Mouse (Mus musculus): Measurements from ENCODE around the gene Aftph.
"Not testable (repeated sequence)": the region's sequence is repeated elsewhere in the genome, so short reads cannot be mapped to it uniquely, and the experiment has no call there.

The Aftph gene

GRCm38 (mm10) chr11:20741201-20742100, at the start of gene Aftph:
Gene Aftph, minus strand, starts transcription at chr11:20741589.
- peak; percentile 98 for DNase-seq (ENCODE audit: low read depth, low spot score)

DNA sequence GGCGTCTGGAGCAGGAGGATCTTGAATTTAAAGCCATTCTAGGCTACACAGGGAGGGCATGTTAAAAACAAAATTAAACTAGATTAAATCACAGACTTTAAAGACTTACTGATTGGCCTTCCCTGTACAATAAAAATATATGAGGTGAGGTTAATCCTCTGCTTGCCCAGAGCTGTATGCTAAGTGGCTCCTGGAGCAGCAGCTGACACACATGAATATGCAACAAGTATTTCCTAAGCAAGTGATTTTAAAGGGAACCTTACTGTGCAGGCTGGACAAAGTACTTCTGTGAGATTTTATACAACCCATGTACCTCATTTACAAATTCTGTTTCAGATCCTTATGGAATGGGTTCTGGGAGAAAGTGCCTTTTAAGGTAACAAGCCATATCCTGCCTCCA, 47.6 kb upstream of the Aftph start:
- DNase-seq (ENCODE audit: low read depth, low spot score) = no peak

GRCm38 (mm10) chr11:20788070-20788469, 46.7 kb upstream of the Aftph start:
- DNase-seq (ENCODE audit: low read depth, low spot score) = no peak

GRCm38 (mm10) chr11:20786191-20786590, 44.8 kb upstream of the Aftph start:
- DNase-seq (ENCODE audit: low read depth, low spot score) = no peak

DNA sequence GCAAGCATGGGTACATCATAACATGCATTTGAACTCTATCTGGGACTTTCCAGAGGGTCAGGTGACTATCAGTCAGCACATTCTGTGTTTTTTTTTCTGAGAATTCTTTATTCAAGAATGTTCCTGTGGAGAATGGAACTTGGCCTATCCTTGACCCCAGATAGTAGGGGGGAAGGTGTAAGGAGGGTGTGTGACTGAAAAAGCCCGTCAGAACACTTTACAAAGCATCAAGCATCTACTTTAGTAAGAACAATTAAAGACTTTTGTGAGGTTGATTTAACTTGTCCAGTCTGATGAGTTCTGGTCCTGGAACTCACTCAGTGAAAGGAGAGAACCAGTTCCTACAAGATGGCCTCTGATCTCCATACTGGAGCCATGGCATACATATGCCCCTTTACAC, 43.8 kb upstream of the Aftph start:
- DNase-seq (ENCODE audit: low read depth, low spot score) = no peak

DNA sequence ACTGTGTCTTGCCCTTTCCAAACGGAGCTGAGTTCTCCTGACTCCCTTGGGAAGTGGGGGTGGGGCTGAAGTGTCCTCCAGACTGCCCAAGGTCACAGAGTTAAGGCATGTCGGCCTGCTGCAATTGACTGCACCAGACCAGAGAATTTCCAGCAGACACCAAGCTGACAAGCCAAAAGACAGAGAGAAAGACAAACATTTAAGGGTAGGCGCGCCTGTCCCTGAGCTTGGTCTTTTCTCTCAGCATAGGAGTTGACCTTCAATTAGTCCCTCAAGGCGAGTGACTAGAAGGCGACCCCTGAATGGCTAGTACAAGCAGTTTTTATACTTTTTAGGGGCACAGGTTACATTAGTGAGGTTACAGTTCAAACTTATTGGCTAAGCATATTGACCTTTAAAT, 43.4 kb upstream of the Aftph start:
- no peak for DNase-seq (ENCODE audit: low read depth, low spot score)

GRCm38 (mm10) chr11:20783467-20783866, 42.1 kb upstream of the Aftph start:
- DNase-seq (ENCODE audit: low read depth, low spot score) = no peak

GRCm38 (mm10) chr11:20782620-20783019, 41.2 kb upstream of the Aftph start:
- no peak for DNase-seq (ENCODE audit: low read depth, low spot score)

GRCm38 (mm10) chr11:20780312-20780711, 38.9 kb upstream of the Aftph start:
- no peak for DNase-seq (ENCODE audit: low read depth, low spot score)

DNA sequence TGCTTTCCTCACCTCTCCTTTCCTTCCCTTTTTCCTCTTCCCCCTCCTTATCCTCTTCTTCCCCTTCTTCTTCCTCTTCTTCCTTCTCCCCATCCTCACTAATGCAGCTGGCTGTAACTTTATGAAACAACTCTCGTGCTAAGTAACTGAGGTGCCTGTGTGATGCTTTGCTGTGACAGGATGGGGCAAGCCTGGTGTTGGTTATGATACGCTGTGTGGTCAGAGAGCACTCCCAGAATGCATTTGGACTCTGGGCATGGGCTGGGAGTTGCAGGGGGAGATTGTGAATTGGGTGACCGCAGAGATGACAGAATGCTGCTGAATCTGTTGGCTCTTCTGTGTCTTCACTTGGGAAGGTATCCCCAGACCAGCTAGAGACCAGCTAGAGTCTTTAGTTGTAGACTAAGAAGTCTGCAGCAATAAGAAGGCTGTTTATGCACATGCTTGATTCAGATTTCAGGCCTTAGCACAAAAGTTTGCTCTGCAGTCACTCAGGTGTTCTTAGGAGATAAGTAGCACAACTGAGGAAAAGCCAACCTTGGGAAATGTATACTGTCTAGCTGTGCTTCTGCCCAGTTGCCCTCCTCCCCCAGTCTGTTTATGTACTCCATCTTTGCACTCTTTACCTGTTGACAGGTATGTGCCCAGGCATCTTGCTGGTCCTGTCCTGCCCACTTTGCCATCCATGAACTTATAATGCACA, 37.6 kb upstream of the Aftph start:
- no peak for DNase-seq (ENCODE audit: low read depth, low spot score)

DNA sequence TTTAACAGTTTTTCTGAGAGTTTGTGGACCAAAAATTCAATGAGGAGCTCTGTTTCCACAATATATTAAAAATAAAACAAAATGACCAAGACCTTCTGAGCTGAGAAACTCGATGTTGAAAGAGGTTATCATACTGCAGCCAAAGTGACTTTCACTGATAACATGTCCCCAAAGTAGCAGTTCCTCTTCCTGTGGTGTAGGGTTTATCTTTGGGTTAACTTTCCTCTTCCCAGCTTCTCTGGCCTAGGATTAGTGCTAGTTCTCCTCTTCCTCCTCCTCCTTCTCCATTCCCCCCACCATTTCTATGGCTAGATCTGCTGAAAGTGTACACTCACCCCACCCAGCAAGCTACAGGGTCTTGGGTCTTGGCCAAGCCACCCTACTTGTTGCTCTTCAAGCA, 36.9 kb upstream of the Aftph start:
- no peak for DNase-seq (ENCODE audit: low read depth, low spot score)

DNA sequence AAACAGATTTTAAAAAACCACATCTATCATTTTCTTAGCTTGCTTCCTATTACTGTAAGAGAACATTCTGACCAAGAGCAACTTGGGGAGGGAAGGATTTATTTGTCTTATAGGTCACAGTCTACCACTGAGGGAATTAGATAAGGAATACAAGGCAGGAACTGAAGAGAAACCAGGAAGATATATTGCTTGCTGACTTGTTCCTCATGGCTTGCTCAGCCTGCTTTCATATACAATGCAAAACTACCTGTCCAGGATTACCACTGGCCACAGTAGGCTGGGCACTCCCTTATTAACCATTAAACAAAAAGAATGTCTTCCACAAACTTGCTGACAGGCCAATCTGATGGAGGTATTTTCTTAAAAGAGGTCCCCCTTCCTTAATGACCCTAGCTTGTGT, 35.3 kb upstream of the Aftph start:
- DNase-seq (ENCODE audit: low read depth, low spot score) = no peak

DNA sequence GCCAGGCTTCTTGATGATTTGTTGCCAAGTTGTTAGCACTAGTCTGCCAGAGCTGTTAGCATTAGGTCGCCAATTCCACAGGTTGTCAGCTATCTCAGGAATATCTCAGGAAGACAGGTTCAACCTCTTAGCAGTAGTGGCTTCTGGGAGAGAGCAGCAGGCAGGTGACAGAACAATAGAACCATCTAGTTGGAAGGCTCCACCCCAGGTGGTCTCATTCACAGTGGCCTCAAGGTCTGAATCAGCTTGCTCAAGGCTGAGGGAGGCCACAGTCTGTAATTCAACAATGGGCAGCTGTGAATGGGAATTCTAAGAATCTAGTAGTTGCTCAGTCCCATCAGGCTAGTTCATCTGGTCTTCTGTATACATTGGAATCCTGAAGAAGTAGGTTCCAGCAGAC, 31.3 kb upstream of the Aftph start:
- DNase-seq (ENCODE audit: low read depth, low spot score) = no peak

- DNase-seq (ENCODE audit: low read depth, low spot score) = not testable (repeated sequence)
Observed at GRCm38 (mm10) chr11:20771827-20772226, 30.4 kb upstream of the Aftph start.

- not testable (repeated sequence) for DNase-seq (ENCODE audit: low read depth, low spot score)
Observed at GRCm38 (mm10) chr11:20761984-20762383, 20.6 kb upstream of the Aftph start.

- no peak for DNase-seq (ENCODE audit: low read depth, low spot score)
Observed at GRCm38 (mm10) chr11:20750573-20750972, 9.2 kb upstream of the Aftph start.

GRCm38 (mm10) chr11:20743353-20743752, 2.0 kb upstream of the Aftph start:
- no peak for DNase-seq (ENCODE audit: low read depth, low spot score)

DNA sequence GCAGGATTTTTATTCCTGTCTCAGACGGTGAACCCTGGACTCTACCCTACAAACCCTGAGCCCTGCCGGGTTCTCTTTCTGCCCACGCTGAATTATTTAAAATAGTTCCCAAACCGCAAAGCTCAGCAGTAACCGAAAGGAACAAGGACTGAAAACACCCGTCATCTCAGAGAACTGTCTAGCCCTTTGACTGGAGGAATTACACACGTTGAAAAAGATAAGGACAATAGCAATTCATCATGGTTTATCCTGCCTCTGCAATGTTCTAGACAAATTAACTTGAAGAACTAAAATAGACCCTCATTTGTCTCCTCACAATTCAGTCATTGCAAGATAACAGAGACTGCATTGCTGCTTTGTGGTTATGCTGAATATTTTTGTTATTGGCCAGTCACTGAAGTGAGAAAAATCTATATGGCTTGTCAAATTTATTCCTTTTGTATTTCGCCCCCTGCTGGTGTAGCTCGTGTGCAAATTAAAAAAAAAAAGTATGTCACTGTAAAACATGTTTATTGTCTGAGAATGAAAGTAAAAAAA, 1.0 kb upstream of the Aftph start:
- peak; percentile 56 for DNase-seq (ENCODE audit: low read depth, low spot score)

DNA sequence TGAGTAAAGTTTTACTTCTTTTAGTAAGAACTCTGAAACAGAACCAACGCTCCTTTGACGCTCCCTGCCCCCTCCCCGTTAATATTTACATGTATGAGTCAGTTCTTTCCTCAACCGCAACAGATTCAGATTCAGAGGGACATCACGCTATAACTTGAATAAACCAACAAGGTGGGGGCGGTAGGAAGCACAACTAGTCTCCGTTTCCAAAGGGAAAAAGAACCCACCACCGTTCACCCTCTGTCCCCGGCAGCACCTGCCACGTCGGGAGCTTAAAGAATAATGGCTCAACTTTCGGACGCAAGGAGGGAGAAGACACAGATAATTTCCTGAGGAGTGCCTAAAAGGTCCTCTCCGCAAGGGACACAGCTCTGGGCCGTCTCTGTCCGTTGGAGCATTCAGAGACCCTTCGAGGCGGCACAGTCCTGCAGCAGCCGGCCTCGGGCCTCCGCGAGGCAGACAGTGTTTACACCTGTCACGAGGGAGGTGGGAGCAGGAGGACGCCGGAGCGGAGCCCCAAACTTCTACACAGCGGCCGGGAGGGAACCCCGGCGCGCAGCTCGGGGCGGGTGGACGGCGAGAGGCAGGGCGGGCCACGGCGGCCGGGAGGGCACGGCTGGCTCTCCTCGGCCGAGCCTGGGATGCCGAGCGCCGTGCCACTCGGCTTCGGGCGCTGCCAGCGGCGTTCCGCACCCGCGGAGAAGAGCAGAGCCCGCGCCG, 748 bp downstream of the Aftph start:
- DNase-seq (ENCODE audit: low read depth, low spot score) = peak; percentile 5

- no peak for DNase-seq (ENCODE audit: low read depth, low spot score)
Observed at GRCm38 (mm10) chr11:20734066-20734465, 7.3 kb downstream of the Aftph start.

GRCm38 (mm10) chr11:20733486-20734030, 7.8 kb downstream of the Aftph start:
- DNase-seq (ENCODE audit: low read depth, low spot score) = no peak

DNA sequence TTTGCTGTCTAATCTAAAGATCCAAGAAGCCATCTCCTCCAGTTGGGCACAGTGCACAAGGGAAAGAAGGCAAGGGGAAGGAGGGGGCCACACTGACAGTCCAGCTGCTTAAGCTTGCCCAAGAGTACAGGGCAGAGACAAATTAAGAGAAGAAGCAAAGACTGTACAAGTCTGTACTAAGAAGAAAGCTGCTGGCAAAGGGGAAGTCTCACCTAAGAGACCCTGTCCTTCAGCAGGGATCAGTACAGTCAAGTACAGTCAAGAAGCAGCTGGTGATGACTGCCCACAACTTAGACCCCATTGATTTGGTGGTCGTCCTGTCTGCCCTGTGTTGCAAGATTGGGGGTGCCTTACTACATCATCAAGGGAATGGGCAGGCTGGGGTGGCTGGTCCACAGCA, 12.0 kb downstream of the Aftph start:
- DNase-seq (ENCODE audit: low read depth, low spot score) = no peak
